Mouse (Mus musculus): ENCODE results near the gene Esx1.
A peak's percentile ranks its signal among the peaks of the same experiment; 100 is the strongest.

The Esx1 gene

GRCm38 (mm10) chrX:137121718-137122117 lies at the start of gene Esx1:
Gene Esx1, minus strand, starts transcription at chrX:137122083.
- ATAC-seq (ENCODE audit: insufficient number of reproducible peaks, low FRiP score, low TSS enrichment): no peak

- no peak for ATAC-seq (ENCODE audit: insufficient number of reproducible peaks, low FRiP score, low TSS enrichment)
Observed at GRCm38 (mm10) chrX:137170021-137170420, 48.1 kb upstream of the Esx1 start.

GRCm38 (mm10) chrX:137167658-137168057 lies 45.8 kb upstream of the Esx1 start:
- no peak for ATAC-seq (ENCODE audit: insufficient number of reproducible peaks, low FRiP score, low TSS enrichment)

- no peak for ATAC-seq (ENCODE audit: insufficient number of reproducible peaks, low FRiP score, low TSS enrichment)
Observed at GRCm38 (mm10) chrX:137165621-137166020, 43.7 kb upstream of the Esx1 start.

GRCm38 (mm10) chrX:137162700-137163099 lies 40.8 kb upstream of the Esx1 start:
- no peak for ATAC-seq (ENCODE audit: insufficient number of reproducible peaks, low FRiP score, low TSS enrichment)

- no peak for ATAC-seq (ENCODE audit: insufficient number of reproducible peaks, low FRiP score, low TSS enrichment)
Observed at GRCm38 (mm10) chrX:137160971-137161370, 39.1 kb upstream of the Esx1 start.

- no peak for ATAC-seq (ENCODE audit: insufficient number of reproducible peaks, low FRiP score, low TSS enrichment)
Observed at GRCm38 (mm10) chrX:137149050-137149449, 27.2 kb upstream of the Esx1 start.

- no peak for ATAC-seq (ENCODE audit: insufficient number of reproducible peaks, low FRiP score, low TSS enrichment)
Observed at GRCm38 (mm10) chrX:137144674-137145073, 22.8 kb upstream of the Esx1 start.

GRCm38 (mm10) chrX:137143726-137144125 lies 21.8 kb upstream of the Esx1 start:
- ATAC-seq (ENCODE audit: insufficient number of reproducible peaks, low FRiP score, low TSS enrichment): no peak

- no peak for ATAC-seq (ENCODE audit: insufficient number of reproducible peaks, low FRiP score, low TSS enrichment)
Observed at GRCm38 (mm10) chrX:137142546-137142945, 20.7 kb upstream of the Esx1 start.

GRCm38 (mm10) chrX:137141669-137142068 lies 19.8 kb upstream of the Esx1 start:
- ATAC-seq (ENCODE audit: insufficient number of reproducible peaks, low FRiP score, low TSS enrichment): peak; percentile 75

GRCm38 (mm10) chrX:137127542-137127941 lies 5.7 kb upstream of the Esx1 start:
- ATAC-seq (ENCODE audit: insufficient number of reproducible peaks, low FRiP score, low TSS enrichment): no peak

GRCm38 (mm10) chrX:137119675-137120423 lies 2.0 kb downstream of the Esx1 start:
- no peak for ATAC-seq (ENCODE audit: insufficient number of reproducible peaks, low FRiP score, low TSS enrichment)

GRCm38 (mm10) chrX:137118097-137118746 lies 3.7 kb downstream of the Esx1 start:
- no peak for ATAC-seq (ENCODE audit: insufficient number of reproducible peaks, low FRiP score, low TSS enrichment)

- ATAC-seq (ENCODE audit: insufficient number of reproducible peaks, low FRiP score, low TSS enrichment): no peak
Observed at GRCm38 (mm10) chrX:137106498-137106897, 15.4 kb downstream of the Esx1 start.

GRCm38 (mm10) chrX:137104531-137104930 lies 17.4 kb downstream of the Esx1 start:
- no peak for ATAC-seq (ENCODE audit: insufficient number of reproducible peaks, low FRiP score, low TSS enrichment)
